Mouse (Mus musculus): ENCODE data around the gene Nepn.

Gene Nepn

DNA sequence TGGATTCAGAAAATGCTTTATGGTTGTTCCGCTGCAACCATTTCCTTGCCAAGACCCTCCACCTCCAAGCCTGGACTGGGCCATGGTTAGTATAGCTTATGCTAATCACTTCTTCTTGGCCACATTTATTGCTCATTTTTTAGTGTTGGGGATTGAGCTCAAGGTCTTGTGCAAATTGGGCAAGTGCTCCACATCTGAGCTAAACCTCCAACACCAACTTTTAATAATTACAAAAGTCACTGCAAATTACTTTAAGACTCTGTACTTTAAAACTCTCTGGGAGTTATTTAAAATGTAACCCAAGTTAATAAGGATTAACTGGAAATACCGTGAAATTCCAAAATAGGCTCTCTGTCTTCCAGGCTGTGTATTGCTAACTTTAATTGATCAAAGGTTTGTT is 18.8 kb downstream of the Nepn start:
- no peak for DNase-seq

DNA sequence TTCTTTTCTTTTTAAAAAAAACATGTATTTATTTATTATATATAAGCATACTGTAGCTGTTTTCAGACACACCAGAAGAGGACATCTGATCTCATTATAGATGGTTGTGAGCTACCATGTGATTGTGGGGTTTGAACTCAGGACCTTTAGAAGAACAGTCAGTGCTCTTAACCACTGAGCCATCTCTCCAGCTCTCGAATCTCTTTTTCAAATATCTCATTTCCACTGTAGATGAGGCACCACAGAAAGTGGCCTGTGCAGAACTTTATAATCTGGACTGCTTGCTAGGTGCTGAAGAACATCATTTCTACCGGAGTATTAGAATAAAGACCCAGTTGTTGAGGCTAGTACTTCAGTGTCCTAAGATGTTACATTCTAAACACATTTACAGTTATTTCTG is 26.2 kb downstream of the Nepn start:
- DNase-seq, result no peak

DNA sequence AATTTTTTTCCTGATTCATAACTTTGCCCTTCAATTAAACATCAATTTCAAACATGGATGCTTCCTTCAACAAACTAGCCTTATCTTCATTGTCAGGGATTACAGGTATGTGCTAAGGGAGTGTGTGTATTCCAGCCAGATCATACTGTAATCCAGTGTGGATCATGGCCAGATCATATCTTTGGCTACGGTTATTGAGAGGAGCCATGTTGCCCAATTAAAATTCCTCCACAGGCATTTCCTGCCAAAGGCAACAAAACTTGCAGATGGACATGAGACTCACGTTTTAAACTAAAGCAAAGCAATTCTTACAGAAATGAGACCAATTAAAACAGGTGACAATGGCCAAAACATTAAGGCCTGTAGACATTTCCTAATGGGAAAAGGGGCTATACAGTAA is 27.7 kb downstream of the Nepn start:
- no peak for DNase-seq

DNA sequence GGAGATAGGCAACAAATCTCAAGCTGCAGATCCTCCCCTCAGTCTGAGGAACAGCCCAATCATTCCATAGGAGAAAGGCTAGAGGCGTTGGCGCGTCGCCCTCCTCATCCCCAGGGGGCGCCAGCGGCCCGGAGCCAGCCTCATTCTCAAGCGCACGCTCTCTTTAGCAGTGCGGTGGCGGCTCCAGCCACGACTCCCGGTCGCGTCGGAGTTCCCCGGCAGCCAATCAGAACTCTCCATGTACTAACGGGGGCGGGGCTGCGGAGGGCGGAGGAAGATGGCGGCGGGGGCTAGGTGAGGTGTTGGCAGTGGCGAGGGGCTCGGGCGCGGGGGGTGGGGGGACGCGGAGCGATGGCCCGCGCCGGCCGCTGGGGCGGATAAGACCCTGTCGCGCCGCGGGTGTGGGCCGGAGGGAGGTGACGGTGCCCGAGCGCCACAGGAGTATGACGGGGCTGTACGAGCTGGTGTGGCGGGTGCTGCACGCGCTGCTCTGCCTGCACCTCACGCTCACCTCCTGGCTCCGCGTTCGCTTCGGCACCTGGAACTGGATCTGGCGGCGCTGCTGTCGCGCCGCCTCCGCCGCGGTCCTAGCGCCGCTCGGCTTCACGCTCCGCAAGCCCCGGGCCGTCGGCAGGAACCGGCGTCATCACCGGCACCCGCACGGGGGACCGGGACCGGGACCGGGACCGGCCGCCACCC is 28.7 kb downstream of the Nepn start, which contains the start of gene Nus1:
Gene Nus1 (plus strand): TSS at position 249 of the 699 bp plus-strand sequence.
- peak; percentile 96 for DNase-seq

DNA sequence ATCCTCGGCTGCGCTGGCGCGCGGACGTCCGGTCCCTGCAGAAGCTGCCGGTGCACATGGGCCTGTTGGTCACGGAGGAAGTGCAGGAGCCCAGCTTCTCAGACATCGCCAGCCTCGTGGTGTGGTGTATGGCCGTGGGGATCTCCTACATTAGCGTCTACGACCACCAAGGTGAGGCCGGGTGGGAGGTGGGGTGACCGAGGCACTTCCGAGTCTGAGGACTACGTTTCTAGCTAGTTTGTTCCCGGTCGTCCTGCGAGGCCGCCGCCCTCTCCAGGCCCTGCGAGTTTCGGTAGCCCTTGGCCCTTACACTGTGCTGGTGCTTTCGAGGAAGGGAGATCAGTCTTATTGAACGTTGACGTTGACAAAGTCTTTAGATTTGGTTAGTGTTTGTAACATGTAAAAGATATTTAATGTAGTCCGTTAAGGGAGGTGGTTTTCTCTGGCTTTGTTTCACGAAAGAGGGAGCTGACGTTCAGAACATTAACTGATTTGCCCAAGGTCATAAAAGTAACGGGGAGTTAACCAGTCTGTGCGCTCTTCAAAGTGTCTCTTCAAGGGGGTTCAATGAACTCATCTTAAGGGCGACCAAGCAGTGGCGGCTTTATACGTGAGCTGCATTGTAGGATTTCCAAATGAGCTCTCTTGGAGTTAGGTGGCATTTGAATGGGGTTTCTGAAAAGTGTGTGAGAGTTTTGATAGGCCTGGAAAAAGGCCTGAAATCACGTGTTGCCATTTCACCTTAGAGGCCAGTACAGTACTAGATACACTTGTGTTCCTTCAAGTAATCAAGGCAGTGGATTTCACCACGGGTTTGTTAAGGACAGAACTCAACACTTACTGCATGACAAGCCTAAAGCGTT is 29.5 kb downstream of the Nepn start:
- DNase-seq, result no peak

DNA sequence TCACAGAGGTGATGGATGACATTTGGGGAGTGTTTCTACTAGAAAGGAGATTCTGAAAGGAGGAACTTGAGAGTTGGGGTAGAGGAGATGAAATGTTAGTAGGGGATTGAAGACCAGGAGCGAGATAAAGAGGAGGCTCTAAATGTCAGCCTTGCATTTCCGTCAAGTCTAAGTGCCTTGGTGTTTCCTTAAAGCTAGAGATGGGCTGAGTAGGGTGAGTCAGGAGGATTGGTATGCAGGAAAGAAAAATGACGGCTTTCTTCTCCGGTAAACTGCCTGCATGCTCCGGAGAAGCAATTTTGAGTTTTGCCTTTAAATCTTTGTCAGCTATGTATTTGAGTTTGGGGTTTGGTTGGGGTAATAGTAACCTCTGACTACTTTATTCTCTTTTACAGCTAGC is 30.2 kb downstream of the Nepn start:
- no peak for DNase-seq

DNA sequence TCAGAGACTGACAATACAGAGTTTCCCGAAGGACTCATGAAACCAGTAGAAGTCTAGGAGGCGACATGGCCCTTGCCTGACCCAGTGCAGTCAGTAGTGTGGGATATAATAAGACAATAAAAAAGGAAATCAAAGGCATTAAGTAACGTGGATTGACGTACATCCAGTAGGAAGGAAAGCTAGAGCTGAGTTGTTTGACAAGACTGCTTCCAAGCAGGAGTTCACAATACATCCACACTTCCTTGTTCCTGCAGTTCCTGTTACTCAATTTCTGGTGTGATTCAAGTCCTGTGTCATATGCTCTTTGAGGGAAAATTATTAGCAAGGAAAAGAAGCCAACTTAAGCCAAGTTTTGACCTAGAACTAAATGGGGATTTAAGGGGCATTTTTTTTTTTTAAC is 30.6 kb downstream of the Nepn start:
- DNase-seq, result no peak

DNA sequence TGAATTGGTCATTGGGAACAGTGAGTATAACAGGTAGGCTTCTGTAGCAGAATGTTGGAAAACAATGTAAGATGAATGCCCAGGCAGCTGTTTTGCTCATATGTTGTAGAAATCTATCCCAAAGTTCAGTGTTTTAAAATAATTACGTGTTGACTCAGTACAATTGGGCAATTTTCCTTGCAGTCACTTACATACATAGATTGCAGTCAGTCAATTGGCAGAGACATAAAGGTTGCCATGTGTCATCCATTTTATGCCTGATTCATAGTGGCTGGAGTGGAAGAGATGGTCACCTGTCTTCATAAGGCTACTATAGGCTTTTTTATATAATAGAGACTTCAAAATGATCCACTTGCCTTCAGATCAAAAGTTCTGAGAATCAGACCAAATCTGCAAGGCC is 31.8 kb downstream of the Nepn start:
- DNase-seq, result no peak

DNA sequence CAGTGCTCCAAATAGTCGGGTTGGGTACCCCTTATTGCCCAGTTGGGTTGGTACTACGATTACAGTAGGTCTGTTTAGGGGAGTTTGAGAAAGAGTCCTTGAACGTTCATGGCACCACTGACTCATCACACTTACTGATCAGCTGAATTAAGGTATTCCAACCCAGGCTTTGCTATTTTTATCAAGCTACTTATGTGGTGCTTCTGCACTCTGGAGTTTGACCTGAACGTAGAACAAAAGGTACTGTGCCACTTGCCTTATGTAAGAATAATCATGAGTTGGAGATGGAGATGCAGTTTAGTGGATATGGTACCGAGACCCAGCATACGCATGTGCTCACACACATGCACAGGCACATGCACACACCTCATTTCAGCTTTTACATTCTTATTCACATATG is 32.9 kb downstream of the Nepn start:
- DNase-seq, result no peak

DNA sequence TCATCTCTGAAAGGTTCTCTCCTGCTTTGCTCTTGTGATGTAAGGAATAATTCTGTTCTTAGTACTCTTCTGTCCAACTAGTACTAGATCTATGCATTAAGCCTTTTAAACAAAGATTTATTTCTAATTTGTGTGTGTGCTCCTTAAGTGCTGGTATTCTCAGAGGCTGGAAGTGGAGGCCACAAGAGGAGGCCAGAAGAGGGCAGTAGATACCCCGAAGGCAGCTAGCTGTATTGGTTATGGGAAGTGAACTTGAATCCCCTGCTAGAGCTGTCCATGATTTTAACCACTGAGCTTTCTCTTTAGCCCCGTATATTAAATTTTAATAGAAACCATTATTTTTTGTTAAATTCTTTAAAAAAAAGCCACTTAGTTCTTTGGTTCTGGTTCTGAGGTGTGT is 34.3 kb downstream of the Nepn start:
- peak in 1 of 2 experiments; percentile 12 for DNase-seq

DNA sequence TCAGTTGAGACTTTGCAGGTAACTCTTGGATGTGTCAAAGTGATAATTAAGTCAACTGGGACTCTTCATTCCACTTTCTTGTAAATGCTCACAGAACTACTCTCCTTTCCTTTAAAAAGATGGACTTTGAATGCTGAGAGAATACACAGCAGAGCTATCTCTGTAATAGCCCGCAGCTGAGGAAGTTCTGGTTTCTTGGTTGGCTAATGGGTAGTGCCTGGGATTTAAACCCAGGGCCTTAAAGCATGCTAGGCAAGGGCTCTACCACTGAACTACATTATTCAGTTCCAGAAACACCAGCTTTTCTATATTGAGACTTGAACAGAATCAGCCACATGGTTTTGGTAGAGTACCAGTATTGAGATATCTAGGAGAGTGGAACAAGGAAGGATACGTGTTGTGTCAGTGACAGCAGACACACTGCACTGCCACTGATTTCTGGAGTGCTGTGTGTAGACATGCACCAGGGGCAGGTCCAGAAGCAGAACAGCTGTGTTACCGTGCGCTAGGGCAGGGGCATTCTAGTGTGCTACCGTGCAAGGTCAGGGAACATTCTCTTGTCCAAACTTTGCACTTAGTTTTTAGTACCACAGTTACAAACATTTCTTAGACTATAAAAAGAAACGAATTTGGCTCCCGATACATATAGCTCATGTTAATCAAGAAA is 37.7 kb downstream of the Nepn start:
- no peak for DNase-seq

DNA sequence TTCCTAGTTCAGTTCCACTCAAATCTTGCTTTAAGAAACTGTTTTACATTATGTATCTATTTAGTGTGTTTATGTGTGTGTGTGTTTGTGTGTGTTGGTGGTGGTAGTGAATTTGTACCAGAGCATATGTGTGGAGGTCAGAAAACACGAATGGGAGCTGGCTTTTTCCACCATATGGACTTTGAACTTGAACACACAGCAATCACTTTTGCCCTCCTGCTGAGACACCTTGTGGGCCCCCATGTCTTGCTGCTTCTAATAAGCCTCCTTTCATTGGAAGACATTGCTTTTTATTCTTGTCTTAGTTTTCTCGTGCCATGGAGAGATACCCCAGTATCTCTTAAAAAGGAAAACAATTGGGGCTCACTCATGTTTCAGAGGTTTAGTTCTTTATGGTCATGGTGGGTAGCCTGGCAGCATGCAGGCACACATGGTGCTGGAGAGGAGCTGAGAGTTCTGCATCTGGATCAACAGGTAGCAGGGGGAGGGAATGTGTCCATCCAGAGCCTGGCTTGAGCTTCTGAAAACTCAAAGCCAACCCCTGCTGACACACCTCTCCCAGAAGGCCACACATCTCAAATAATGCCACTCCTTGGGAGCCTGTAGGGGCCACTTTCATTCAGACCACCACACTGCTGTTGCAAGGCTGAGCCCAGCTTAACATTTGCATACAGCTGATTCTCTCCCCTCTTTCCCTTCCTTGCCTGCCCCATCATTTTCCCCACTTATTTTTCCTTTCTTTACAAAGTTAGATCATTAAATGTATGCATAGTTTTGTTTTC is 39.1 kb downstream of the Nepn start:
- DNase-seq, result no peak

DNA sequence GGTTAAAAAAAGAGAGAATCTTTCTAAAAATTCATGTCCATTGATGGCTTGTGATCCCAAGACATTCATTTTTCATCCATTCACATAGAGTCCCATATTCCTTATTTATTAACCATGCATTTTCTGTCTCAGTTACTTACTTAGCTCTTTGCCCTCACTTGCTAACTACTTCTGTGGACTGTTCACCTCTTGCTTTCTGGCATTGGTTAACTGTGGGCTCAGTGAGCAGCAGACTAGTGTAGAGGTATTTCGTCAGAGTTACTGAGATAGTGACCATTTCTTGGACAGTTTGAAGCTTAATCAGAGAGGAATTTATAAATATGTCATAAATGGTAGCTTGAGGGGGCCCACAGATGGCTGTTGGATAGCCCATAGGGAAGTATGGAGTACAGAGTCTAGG is 42.2 kb downstream of the Nepn start:
- no peak for DNase-seq

DNA sequence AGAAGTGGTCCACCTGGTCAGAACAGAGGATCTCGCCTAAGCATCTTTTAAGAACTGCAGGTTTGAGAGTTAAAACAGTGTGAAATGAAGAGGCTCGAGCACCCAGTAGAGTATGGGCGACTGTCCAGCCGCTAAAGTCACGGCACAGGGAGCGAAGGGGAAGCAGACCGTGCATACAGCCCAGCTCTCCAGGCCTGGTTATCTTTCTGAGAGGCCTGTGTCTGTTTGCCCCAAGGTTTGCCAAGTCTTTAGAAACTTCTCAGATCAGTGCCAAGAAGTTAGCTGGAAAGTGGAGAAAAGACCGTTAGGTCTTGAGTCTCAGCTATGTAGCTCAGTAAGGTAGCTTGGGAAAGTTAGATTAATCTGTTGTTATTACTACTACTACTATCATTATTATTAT is 46.1 kb downstream of the Nepn start:
- no peak for DNase-seq
